Mouse (Mus musculus) heart, postnatal 14 days (tissue): ENCODE results near the gene Gm6526. TPM values are rescaled to one million over a fixed set of nuclear protein-coding genes. Genes with fewer than 3 reads are reported as not detected.
"Not testable (repeated sequence)": the region's sequence is repeated elsewhere in the genome, so short reads cannot be mapped to it uniquely, and the experiment has no call there.

Experiments
- DNase-seq, 2 experiments: peaks; one replicate each; pipeline ENCODE4 v3.0.0; 2021 to 2022
- intact Hi-C: fragments of 180-260 bp; cut with DNase I; formaldehyde crosslinking; loops from one replicate; pipeline ENCODE4 v1.15.1; 2025
- long read RNA-seq, 2 experiments: library from polyadenylated mRNA; stranded (forward); transcript quantifications; one replicate each; pipeline ENCODE4 v2.0.0; 2021
- total RNA-seq, 2 experiments: library from RNA; stranded (reverse); gene quantifications; 2 replicates each; pipeline ENCODE4 v1.2.3; 2021

The Gm6526 gene
- not detected for total RNA-seq
- long read RNA-seq, experiment 1 = 0 reads
- long read RNA-seq, experiment 2 = 0 reads

DNA sequence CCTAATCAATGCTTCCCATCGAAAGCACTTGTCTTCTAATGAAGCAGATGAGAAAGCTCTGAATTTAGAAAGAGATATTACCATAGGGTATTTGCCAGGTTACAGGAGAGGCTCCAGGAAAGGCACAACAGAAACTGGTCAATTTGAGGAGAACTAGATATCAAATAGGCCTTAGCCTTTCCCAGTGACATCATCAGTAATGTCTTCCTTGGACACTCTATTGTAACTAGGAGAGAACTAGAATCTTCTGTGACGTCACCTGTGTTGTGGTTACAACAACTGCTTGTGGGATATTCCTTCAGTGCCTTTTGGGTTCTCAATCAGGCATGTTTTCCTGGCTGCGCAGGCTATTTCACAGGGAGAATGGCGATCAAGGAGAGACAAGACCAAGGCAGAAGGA is at the start of gene Gm6526:
Gene Gm6526 (plus strand): TSS at position 301 of the 400 bp plus-strand sequence.
- intact Hi-C loops, DNase-seq: not testable (repeated sequence)

DNA sequence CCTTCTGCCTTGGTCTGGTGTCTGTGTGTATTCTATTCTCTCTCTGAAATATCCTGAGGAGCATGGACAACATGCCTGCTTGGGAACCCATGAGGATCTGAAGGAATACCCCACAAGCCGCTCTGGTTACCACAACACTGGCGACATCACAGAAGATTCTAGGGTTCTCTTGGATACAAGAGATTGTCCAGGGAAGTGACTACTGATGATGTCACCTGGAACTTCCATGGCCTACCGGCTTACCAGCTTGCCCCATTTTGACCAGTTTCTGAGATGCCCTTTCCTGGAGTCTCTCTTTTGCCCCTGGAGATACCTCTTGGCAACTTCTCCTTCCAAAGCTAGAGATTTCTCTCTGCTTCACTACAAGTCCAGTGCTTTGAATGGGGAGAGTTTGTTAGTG is 20.3 kb upstream of the Gm6526 start, which contains the start of gene Gm16506:
Gene Gm16506 (minus strand): TSS at position 101 of the 400 bp plus-strand sequence.
- intact Hi-C loops, DNase-seq: not testable (repeated sequence)

DNA sequence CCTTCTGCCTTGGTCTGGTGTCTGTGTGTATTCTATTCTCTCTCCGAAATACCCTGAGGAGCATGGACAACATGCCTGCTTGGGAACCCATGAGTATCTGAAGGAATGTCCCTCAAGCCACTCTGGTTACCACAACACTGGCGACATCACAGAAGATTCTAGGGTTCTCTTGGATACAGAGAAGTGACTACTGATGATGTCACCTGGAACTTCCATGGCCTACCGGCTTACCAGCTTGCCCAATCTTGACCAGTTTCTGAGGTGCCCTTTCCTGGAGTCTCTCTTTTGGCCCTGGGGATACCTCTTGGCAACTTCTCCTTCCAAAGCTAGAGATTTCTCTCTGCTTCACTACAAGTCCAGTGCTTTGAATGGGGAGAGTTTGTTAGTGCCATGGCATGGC is 37.0 kb downstream of the Gm6526 start, which contains the start of gene Gm8180:
Gene Gm8180 (minus strand): TSS at position 101 of the 400 bp plus-strand sequence.
- intact Hi-C loops = not testable (repeated sequence)

DNA sequence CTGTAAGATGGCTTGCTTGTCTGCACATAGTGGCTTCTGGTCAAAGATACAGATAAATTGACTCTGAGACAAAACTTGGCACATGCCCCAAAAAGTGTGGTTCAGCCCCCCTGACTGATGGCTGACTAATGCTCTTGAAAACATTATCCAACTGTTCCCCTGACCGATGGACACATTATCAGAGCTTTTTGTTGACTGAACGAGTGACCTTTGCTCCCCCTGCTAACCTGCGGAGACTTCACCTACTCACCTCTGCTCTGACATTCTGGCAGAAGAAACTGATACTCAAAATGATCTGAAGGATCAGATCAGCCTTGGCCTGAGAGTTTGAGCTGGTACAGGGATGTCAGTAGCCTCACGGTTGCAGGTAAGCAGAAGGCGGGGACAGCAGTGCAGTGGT is 46.1 kb downstream of the Gm6526 start:
- intact Hi-C loops, DNase-seq: not testable (repeated sequence)

More for the DNA sequence above, 37.0 kb downstream of the Gm6526 start, which contains the start of gene Gm8180:
- not testable (repeated sequence) for DNase-seq

DNA sequence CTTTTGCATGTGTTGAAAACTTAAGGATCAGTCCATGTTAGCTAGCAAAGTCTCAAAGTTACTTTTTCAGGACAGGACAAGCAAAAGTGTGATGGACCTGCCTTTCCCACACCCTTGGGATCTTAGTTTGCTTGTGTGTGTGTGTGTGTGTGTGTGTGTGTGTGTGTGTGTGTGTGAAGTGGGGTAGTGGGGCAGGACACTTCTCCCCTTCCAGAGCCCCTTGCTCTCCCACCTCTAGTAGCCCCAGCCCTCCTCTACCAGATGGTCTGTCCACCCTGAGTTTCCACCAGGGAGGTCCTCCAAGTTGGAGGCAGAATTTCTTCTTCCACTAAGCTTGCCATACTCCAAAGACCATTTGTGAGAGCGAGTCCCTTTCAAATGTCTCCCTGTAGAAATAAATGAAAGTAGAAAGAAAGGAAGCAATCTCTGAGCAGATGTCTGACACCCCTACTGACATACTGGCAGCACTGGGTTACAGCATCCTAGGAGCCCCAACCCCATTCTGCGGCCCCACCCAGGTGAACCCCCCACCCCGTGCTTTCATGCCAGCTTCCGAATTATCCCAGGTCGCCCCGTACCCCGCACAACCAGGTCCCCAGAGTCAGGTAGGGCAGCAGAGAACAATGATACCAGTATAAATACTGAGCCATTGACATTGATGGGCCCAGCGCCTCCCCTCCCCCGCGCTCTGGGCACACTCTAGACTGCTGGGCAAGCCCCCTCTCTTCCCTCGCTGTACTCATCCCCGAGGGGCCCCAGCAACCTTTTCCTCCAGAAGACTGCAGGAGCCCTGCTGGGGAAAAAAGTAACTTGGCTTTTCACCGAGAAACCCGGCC is 48.6 kb downstream of the Gm6526 start:
- intact Hi-C loops = no loop called here
- DNase-seq = no peak

DNA sequence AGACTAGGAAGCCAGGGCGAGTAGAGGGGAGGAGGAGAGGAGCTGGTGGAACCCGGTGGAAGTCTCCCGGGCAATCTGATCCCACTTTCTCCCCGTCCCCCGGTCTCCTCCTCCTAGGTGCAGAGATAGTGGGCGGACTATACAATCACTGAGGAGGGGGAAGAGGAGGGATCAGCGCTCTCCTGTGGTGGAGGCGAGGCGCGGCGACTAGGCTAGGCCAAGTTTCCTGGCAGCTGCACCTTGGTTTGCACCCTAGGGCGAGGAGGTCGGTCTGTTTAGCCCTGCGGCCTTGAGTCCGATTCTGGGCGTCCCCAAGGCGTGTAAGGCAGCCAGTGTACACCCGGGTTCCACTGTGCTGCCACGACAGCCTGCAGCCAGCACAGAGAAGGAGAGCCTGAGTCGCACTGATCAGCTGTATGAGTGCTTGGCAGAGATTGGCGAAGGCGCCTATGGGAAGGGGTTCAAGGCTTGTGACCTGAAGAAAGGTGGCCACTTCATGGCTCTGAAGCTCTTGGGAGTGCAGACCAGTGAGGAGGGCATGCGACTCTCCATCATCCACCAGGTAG is 49.3 kb downstream of the Gm6526 start:
- DNase-seq, intact Hi-C loops: not testable (repeated sequence)

DNA sequence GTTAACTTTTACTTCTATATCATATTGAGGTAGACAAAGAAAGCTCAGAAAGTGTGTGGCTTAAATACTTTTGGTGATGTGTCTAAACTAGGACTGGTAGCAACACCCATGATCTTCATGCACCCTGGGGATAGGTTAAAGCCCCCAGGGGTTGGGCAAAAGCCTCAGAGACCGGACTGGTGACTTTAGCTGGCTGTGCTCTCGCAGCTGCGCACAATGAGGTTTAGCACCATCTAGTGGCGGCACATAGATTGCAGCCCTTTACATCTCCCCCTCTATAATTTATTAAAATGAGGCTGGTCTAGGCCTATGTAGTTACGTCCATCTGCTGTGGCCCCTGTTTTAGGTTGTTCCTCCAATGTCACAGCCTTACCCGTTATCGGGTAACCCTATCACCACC is 56.8 kb downstream of the Gm6526 start:
- DNase-seq, intact Hi-C loops: not testable (repeated sequence)

Other genes with a start within 250 kb of the Gm6526 start
- not detected for gene Gm5799, start 204.3 kb upstream of the Gm6526 start, total RNA-seq
- not detected for gene Gm17654, start 168.7 kb upstream of the Gm6526 start, total RNA-seq
- not detected for gene Gm10375, start 139.9 kb upstream of the Gm6526 start, total RNA-seq
- not detected for gene Gm8165, start 70.7 kb upstream of the Gm6526 start, total RNA-seq
- gene Gm7324, start 50.0 kb upstream of the Gm6526 start, total RNA-seq = under 1 TPM; 0.68 to 0.72 TPM
- not detected for gene Gm16506, start 20.4 kb upstream of the Gm6526 start, total RNA-seq
- not detected for gene Gm8180, start 36.9 kb downstream of the Gm6526 start, total RNA-seq
- gene Ear1, start 127.7 kb downstream of the Gm6526 start, total RNA-seq = not detected
- gene Ear10, start 175.7 kb downstream of the Gm6526 start, total RNA-seq = not detected
- 1 to 10 TPM; 4.2 to 4.4 TPM for gene Gm8113, start 177.5 kb downstream of the Gm6526 start, total RNA-seq
- gene Ang5, start 209.2 kb downstream of the Gm6526 start, total RNA-seq = not detected